Comparison of ENCODE assay signal across 8 mouse cellular contexts in genomic region chr7:30291215-30292131, GRCm38 (mm10). TPM values are rescaled to one million over a fixed set of nuclear protein-coding genes. Genes with fewer than 3 reads are reported as not detected.
DNase-seq lines count a peak whose midpoint lies in the region; ATAC-seq lines count a peak whose summit lies in the region.

Clip3 (plus strand) TSS chr7:30291728.

- WGBS in kidney, embryonic 14.5 days = 5% methylated on average over 34 of the region's 35 CpGs
- 8% methylated on average over 35 of the region's 35 CpGs for WGBS in intestine, embryonic 14.5 days
- 6% methylated on average over 35 of the region's 35 CpGs for whole genome bisulfite sequencing in limb, embryonic 12.5 days
- 8% methylated on average over 34 of the region's 35 CpGs for WGBS in neural tube, embryonic 11.5 days

- H3K4me2 ChIP-seq in kidney, embryonic 14.5 days (replicated peaks; ENCODE audit: low read depth, low read length) = peak within 1 kb of the TSS; percentile 81
- peak within 1 kb of the TSS; percentile 51 for H3K4me2 ChIP-seq in intestine, embryonic 14.5 days (ENCODE audit: low read length)
- peak within 1 kb of the TSS; percentile 94 for H3K4me2 ChIP-seq in limb, embryonic 12.5 days
- H3K4me2 ChIP-seq in neural tube, embryonic 11.5 days (ENCODE audit: low read depth) = peak within 1 kb of the TSS; percentile 74

- H3K27ac ChIP-seq in kidney, embryonic 14.5 days (ENCODE audit: low read depth, low read length) = peak within 1 kb of the TSS; percentile 59; the same call in 1 of the 2 replicates
- H3K27ac ChIP-seq in intestine, embryonic 14.5 days (ENCODE audit: low read depth) = peak within 1 kb of the TSS; percentile 54
- peak within 1 kb of the TSS; percentile 57 for H3K27ac ChIP-seq in limb, embryonic 12.5 days
- 0 out of 2 replicates have a peak within 1 kb of the TSS, but pooled peaks have one; percentile 2 for H3K27ac ChIP-seq in neural tube, embryonic 11.5 days (ENCODE audit: low read depth, low read length)

- H3K4me3 ChIP-seq in kidney, embryonic 14.5 days (ENCODE audit: low read length) = peak within 1 kb of the TSS; percentile 86
- peak within 1 kb of the TSS; percentile 64 for H3K4me3 ChIP-seq in intestine, embryonic 14.5 days (ENCODE audit: low read depth, low read length)
- H3K4me3 ChIP-seq in limb, embryonic 12.5 days (replicated peaks) = peak within 1 kb of the TSS; percentile 87
- H3K4me3 ChIP-seq in neural tube, embryonic 11.5 days (ENCODE audit: low read depth, low read length) = peak within 1 kb of the TSS; percentile 49

- peaks cover 14% of the 10 kb centered on the region for H3K36me3 ChIP-seq in kidney, embryonic 14.5 days (ENCODE audit: control insufficient read depth, insufficient read depth, low read length)
- peaks cover 19% of the 10 kb centered on the region for H3K36me3 ChIP-seq in intestine, embryonic 14.5 days (ENCODE audit: control insufficient read depth, insufficient read depth, low read length)
- peaks cover 37% of the 10 kb centered on the region for H3K36me3 ChIP-seq in limb, embryonic 12.5 days
- H3K36me3 ChIP-seq in neural tube, embryonic 11.5 days (ENCODE audit: control insufficient read depth, insufficient read depth, low read length) = peaks cover 2% of the 10 kb centered on the region; the same call in 1 of the 2 replicates

- peaks cover 16% of the 10 kb centered on the region for H3K4me1 ChIP-seq in kidney, embryonic 14.5 days (ENCODE audit: control insufficient read depth, insufficient read depth, low read length)
- H3K4me1 ChIP-seq in intestine, embryonic 14.5 days (replicated peaks; ENCODE audit: control insufficient read depth, insufficient read depth, low read length) = peaks cover 6% of the 10 kb centered on the region
- H3K4me1 ChIP-seq in limb, embryonic 12.5 days (replicated peaks) = peaks cover 26% of the 10 kb centered on the region
- H3K4me1 ChIP-seq in neural tube, embryonic 11.5 days (ENCODE audit: control insufficient read depth, insufficient read depth, low read length) = peaks cover 6% of the 10 kb centered on the region; the same call in 1 of the 2 replicates

- no peaks in the 10 kb centered on the region for H3K27me3 ChIP-seq in kidney, embryonic 14.5 days (ENCODE audit: control insufficient read depth, insufficient read depth, low read length)
- no peaks in the 10 kb centered on the region for H3K27me3 ChIP-seq in intestine, embryonic 14.5 days (replicated peaks; ENCODE audit: control insufficient read depth, insufficient read depth, low read length)
- H3K27me3 ChIP-seq in limb, embryonic 12.5 days = no peaks in the 10 kb centered on the region; the same call in 1 of the 2 replicates
- H3K27me3 ChIP-seq in neural tube, embryonic 11.5 days (ENCODE audit: control insufficient read depth, insufficient read depth, low read length) = no peaks in the 10 kb centered on the region

- peak; percentile 77 for ATAC-seq in kidney, embryonic 14.5 days (ENCODE audit: low FRiP score, low TSS enrichment)
- ATAC-seq in intestine, embryonic 14.5 days (replicated peaks; ENCODE audit: low FRiP score, low TSS enrichment, low read depth) = peak; percentile 73
- ATAC-seq in limb, embryonic 12.5 days (ENCODE audit: insufficient number of reproducible peaks, insufficient read depth, low FRiP score, low TSS enrichment, low read depth) = peak; percentile 69; the same call in 1 of the 2 replicates
- peak; percentile 76 for ATAC-seq in neural tube, embryonic 11.5 days (ENCODE audit: insufficient read depth, low FRiP score, low TSS enrichment)

- intact Hi-C loops in gastrocnemius, postnatal 36 days (cut with DNase I) = no loop called here

- DNase-seq in kidney, adult 18-20 months = no peak
- peak; percentile 89 for DNase-seq in embryo, embryonic 11 days
- DNase-seq in gastrocnemius, postnatal 36 days = peak; percentile 62 to 65
- DNase-seq in intestine, embryonic 14.5 days (ENCODE audit: low spot score) = peak; percentile 84
- DNase-seq in neural tube, embryonic 11.5 days (ENCODE audit: low spot score) = peak; percentile 87
- peak; percentile 62 for DNase-seq in thymus, postnatal 14 days

- no peaks in the 10 kb centered on the region for H3K9me3 ChIP-seq in kidney, embryonic 14.5 days (ENCODE audit: control insufficient read depth, low read length)
- H3K9me3 ChIP-seq in intestine, embryonic 14.5 days (ENCODE audit: control insufficient read depth, low read length) = no peaks in the 10 kb centered on the region
- H3K9me3 ChIP-seq in limb, embryonic 12.5 days = no peaks in the 10 kb centered on the region
- H3K9me3 ChIP-seq in neural tube, embryonic 11.5 days (ENCODE audit: control insufficient read depth, low read length) = no peaks in the 10 kb centered on the region

- peak within 1 kb of the TSS; percentile 79 for H3K9ac ChIP-seq in kidney, embryonic 14.5 days (ENCODE audit: low read depth, low read length)
- peak within 1 kb of the TSS; percentile 48 for H3K9ac ChIP-seq in intestine, embryonic 14.5 days (ENCODE audit: low read length)
- peak within 1 kb of the TSS; percentile 87 for H3K9ac ChIP-seq in limb, embryonic 12.5 days (replicated peaks)
- peak within 1 kb of the TSS; percentile 86 for H3K9ac ChIP-seq in neural tube, embryonic 11.5 days (ENCODE audit: low read length)

RNA-seq across cellular contexts. Expression of gene Clip3, which starts in this region (rescaled TPM):
- polyA plus RNA-seq in kidney, embryonic 14.5 days (2014; fragmentation: Nextera tagmentation; extraction: Ambion mirVana) = 30.7 and 51.1 TPM in 2 replicates
- 1 to 10 TPM; 4.5 to 5.6 TPM for total RNA-seq in gastrocnemius, postnatal 36 days (2021)
- polyA plus RNA-seq in intestine, embryonic 14.5 days (2014; fragmentation: Nextera tagmentation; extraction: Ambion mirVana) = 41.4 and 46.1 TPM in 2 replicates
- 39.7 and 46.6 TPM in 2 replicates for polyA plus RNA-seq in limb, embryonic 12.5 days (2016; fragmentation: Nextera tagmentation; extraction: Ambion mirVana)
- polyA plus RNA-seq in neural tube, embryonic 11.5 days (2014; fragmentation: Nextera tagmentation; extraction: Ambion mirVana) = 100 and 102 TPM in 2 replicates

Comparison
In these comparisons a context has a peak if more than half of its experiments do, and no peak if none do; other contexts are left out.
1. H3K27ac ChIP-seq: peak in every context shown above with its lines; median percentile 59 in kidney, embryonic 14.5 days; 57 in limb, embryonic 12.5 days; 54 in intestine, embryonic 14.5 days; 2 in neural tube, embryonic 11.5 days.